ENCODE assay signal across 12 mouse cellular contexts in genomic region chr2:172473591-172473990, GRCm38 (mm10). TPM values are rescaled to one million over a fixed set of nuclear protein-coding genes. Genes with fewer than 3 reads are reported as not detected.
DNase-seq lines count a peak whose midpoint lies in the region; ATAC-seq lines count a peak whose summit lies in the region.
"Had no signal": no experiment of that assay in that cellular context is flagged by ENCODE, and none has a peak within 500 bp of the region (broad histone marks: within the 10 kb centered on the region; RNA-seq: fewer than 3 reads in every experiment).

No protein-coding gene starts in this region.

- no peak overlapping the region for H3K4me2 ChIP-seq in heart, embryonic 13.5 days
- H3K4me2 ChIP-seq in limb, embryonic 12.5 days, result no peak overlapping the region
- no peak overlapping the region for H3K4me2 ChIP-seq in embryonic facial prominence, embryonic 13.5 days

- H3K4me3 ChIP-seq in heart, embryonic 13.5 days, result no peak overlapping the region
- no peak overlapping the region for H3K4me3 ChIP-seq in limb, embryonic 12.5 days (replicated peaks)
- no peak overlapping the region for H3K4me3 ChIP-seq in limb, embryonic 10.5 days
- H3K4me3 ChIP-seq in embryonic facial prominence, embryonic 13.5 days, result no peak overlapping the region

- peaks cover 23% of the 10 kb centered on the region for H3K4me1 ChIP-seq in heart, embryonic 13.5 days
- peaks cover 5% of the 10 kb centered on the region for H3K4me1 ChIP-seq in limb, embryonic 12.5 days (replicated peaks)
- H3K4me1 ChIP-seq in limb, embryonic 10.5 days, result peaks cover 8% of the 10 kb centered on the region; the same call in 1 of the 2 replicates
- peaks cover 20% of the 10 kb centered on the region for H3K4me1 ChIP-seq in embryonic facial prominence, embryonic 13.5 days

- 0 out of 2 replicates have a peak overlapping the region, but pooled peaks have one; percentile 3 for H3K9ac ChIP-seq in heart, embryonic 13.5 days
- H3K9ac ChIP-seq in limb, embryonic 12.5 days (replicated peaks), result no peak overlapping the region
- peak overlapping the region; percentile 49; the same call in 1 of the 2 replicates for H3K9ac ChIP-seq in embryonic facial prominence, embryonic 13.5 days

- no peak for ATAC-seq in heart, embryonic 13.5 days (ENCODE audit: extremely low read depth, insufficient number of reproducible peaks, low FRiP score, low TSS enrichment)
- no peak for ATAC-seq in limb, embryonic 12.5 days (ENCODE audit: insufficient number of reproducible peaks, insufficient read depth, low FRiP score, low TSS enrichment, low read depth)
- ATAC-seq in embryonic facial prominence, embryonic 13.5 days (ENCODE audit: insufficient number of reproducible peaks, insufficient read depth, low FRiP score, low TSS enrichment, low read depth), result no peak
- no peak; the same call in 1 of the 2 replicates for ATAC-seq in granulocyte monocyte progenitor cell, adult 5-6 weeks (replicated peaks; ENCODE audit: poor library complexity, severe bottlenecking)
- no peak for ATAC-seq in erythroid progenitor cell, adult 5-6 weeks (replicated peaks; ENCODE audit: low FRiP score, poor library complexity, severe bottlenecking)

- DNase-seq in heart, adult 11 months, result no peak
- DNase-seq in limb, embryonic 10.5 days (ENCODE audit: low spot score), result no peak
- DNase-seq in lung, postnatal 25 days (ENCODE audit: low spot score), result peak; percentile 12
- DNase-seq: left cerebral cortex, postnatal 4 days had no signal

- H3K27ac ChIP-seq in heart, embryonic 13.5 days (replicated peaks), result 0 out of 2 replicates have a peak overlapping the region, but pooled peaks have one; percentile 29
- H3K27ac ChIP-seq in limb, embryonic 12.5 days, result peak overlapping the region; percentile 5; the same call in 1 of the 2 replicates
- H3K27ac ChIP-seq in limb, embryonic 10.5 days, result no peak overlapping the region
- H3K27ac ChIP-seq in embryonic facial prominence, embryonic 13.5 days, result peak overlapping the region; percentile 48; the same call in 1 of the 2 replicates

- 58% methylated on average over 8 of the region's 8 CpGs for WGBS in heart, embryonic 13.5 days
- 56% methylated on average over 8 of the region's 8 CpGs for WGBS in limb, embryonic 12.5 days
- 80% methylated on average over 8 of the region's 8 CpGs for WGBS in limb, embryonic 10.5 days
- 44% methylated on average over 8 of the region's 8 CpGs for WGBS in embryonic facial prominence, embryonic 13.5 days

- H3K36me3 ChIP-seq in heart, embryonic 13.5 days, result peaks cover 22% of the 10 kb centered on the region
- H3K36me3 ChIP-seq in limb, embryonic 12.5 days, result peaks cover 19% of the 10 kb centered on the region
- H3K36me3 ChIP-seq in limb, embryonic 10.5 days, result peaks cover 15% of the 10 kb centered on the region
- peaks cover 15% of the 10 kb centered on the region for H3K36me3 ChIP-seq in embryonic facial prominence, embryonic 13.5 days

- no peaks in the 10 kb centered on the region for H3K9me3 ChIP-seq in heart, embryonic 13.5 days
- no peaks in the 10 kb centered on the region for H3K9me3 ChIP-seq in limb, embryonic 12.5 days
- no peaks in the 10 kb centered on the region for H3K9me3 ChIP-seq in limb, embryonic 10.5 days (replicated peaks)
- H3K9me3 ChIP-seq in embryonic facial prominence, embryonic 13.5 days, result no peaks in the 10 kb centered on the region

- H3K27me3 ChIP-seq in heart, embryonic 13.5 days (replicated peaks), result no peaks in the 10 kb centered on the region
- H3K27me3 ChIP-seq in limb, embryonic 12.5 days, result peaks cover 7% of the 10 kb centered on the region; the same call in 1 of the 2 replicates
- H3K27me3 ChIP-seq in limb, embryonic 10.5 days (ENCODE audit: low read depth, poor library complexity, severe bottlenecking), result no peaks in the 10 kb centered on the region; the same call in 1 of the 2 replicates
- H3K27me3 ChIP-seq in embryonic facial prominence, embryonic 13.5 days, result peaks cover 3% of the 10 kb centered on the region; the same call in 1 of the 2 replicates

RNA-seq across cellular contexts. Expression of gene Fam209, which starts 1.3 kb away (rescaled TPM):
- 0.21 and 0.29 TPM in 2 replicates for polyA plus RNA-seq in heart, embryonic 13.5 days (2015; fragmentation: Nextera tagmentation; extraction: Ambion mirVana)
- polyA plus RNA-seq in limb, embryonic 12.5 days (2016; fragmentation: Nextera tagmentation; extraction: Ambion mirVana), result not detected in 2 replicates
- 0.21 TPM in 1 of 2 replicates, not detected in the other for polyA plus RNA-seq in limb, embryonic 10.5 days (2016; fragmentation: Nextera tagmentation; extraction: Ambion mirVana)
- 0.73 TPM in 1 of 2 replicates, not detected in the other for polyA plus RNA-seq in embryonic facial prominence, embryonic 13.5 days (2015; fragmentation: Nextera tagmentation; extraction: Ambion mirVana)
- total RNA-seq in granulocyte monocyte progenitor cell, adult 5-6 weeks (2014; fragmentation: Nextera tagmentation), result 2.5 and 2.6 TPM in 2 replicates
- 4.3 and 5.4 TPM in 2 replicates for total RNA-seq in granulocyte monocyte progenitor cell, adult 5-6 weeks (2017)
- not detected in 2 replicates for total RNA-seq in erythroid progenitor cell, adult 5-6 weeks (2015; ENCODE audit: low replicate concordance)
- total RNA-seq in erythroid progenitor cell, adult 5-6 weeks (2017; ENCODE audit: low replicate concordance), result 1.8 and 3.9 TPM in 2 replicates

RNA-seq across cellular contexts. Expression of gene Gcnt7, which starts 15.2 kb away (rescaled TPM):
- polyA plus RNA-seq in heart, embryonic 13.5 days (2015; fragmentation: Nextera tagmentation; extraction: Ambion mirVana), result 0.78 and 0.94 TPM in 2 replicates
- polyA plus RNA-seq in limb, embryonic 12.5 days (2016; fragmentation: Nextera tagmentation; extraction: Ambion mirVana), result 1.9 and 2.4 TPM in 2 replicates
- polyA plus RNA-seq in limb, embryonic 10.5 days (2016; fragmentation: Nextera tagmentation; extraction: Ambion mirVana), result 1.9 and 2.2 TPM in 2 replicates
- polyA plus RNA-seq in embryonic facial prominence, embryonic 13.5 days (2015; fragmentation: Nextera tagmentation; extraction: Ambion mirVana), result 1.4 and 2.1 TPM in 2 replicates
- not detected in 2 replicates for total RNA-seq in granulocyte monocyte progenitor cell, adult 5-6 weeks (2014; fragmentation: Nextera tagmentation)
- total RNA-seq in granulocyte monocyte progenitor cell, adult 5-6 weeks (2017), result not detected in 2 replicates
- total RNA-seq in erythroid progenitor cell, adult 5-6 weeks (2015; ENCODE audit: low replicate concordance), result not detected in 2 replicates
- not detected in 2 replicates for total RNA-seq in erythroid progenitor cell, adult 5-6 weeks (2017; ENCODE audit: low replicate concordance)
- total RNA-seq: left cerebral cortex, postnatal 4 days; megakaryocyte, adult 5-6 weeks had no signal
- polyA plus RNA-seq: gonadal fat pad, adult 2 months; large intestine, adult 2 months had no signal

RNA-seq across cellular contexts. Expression of gene Rtf2, which starts 33.2 kb away (rescaled TPM):
- 49.9 and 50.6 TPM in 2 replicates for polyA plus RNA-seq in heart, embryonic 13.5 days (2015; fragmentation: Nextera tagmentation; extraction: Ambion mirVana)
- 67.7 and 69.1 TPM in 2 replicates for polyA plus RNA-seq in limb, embryonic 12.5 days (2016; fragmentation: Nextera tagmentation; extraction: Ambion mirVana)
- 78.6 and 79.5 TPM in 2 replicates for polyA plus RNA-seq in limb, embryonic 10.5 days (2016; fragmentation: Nextera tagmentation; extraction: Ambion mirVana)
- polyA plus RNA-seq in embryonic facial prominence, embryonic 13.5 days (2015; fragmentation: Nextera tagmentation; extraction: Ambion mirVana), result 76.4 and 78.4 TPM in 2 replicates
- 44.7 and 59.2 TPM in 2 replicates for total RNA-seq in granulocyte monocyte progenitor cell, adult 5-6 weeks (2014; fragmentation: Nextera tagmentation)
- 147 and 160 TPM in 2 replicates for total RNA-seq in granulocyte monocyte progenitor cell, adult 5-6 weeks (2017)
- 22.7 and 24.7 TPM in 2 replicates for total RNA-seq in erythroid progenitor cell, adult 5-6 weeks (2015; ENCODE audit: low replicate concordance)
- 47.1 and 74.4 TPM in 2 replicates for total RNA-seq in erythroid progenitor cell, adult 5-6 weeks (2017; ENCODE audit: low replicate concordance)
